Mouse (Mus musculus) small intestine, adult 2 months (tissue): ENCODE measurements at regions not wholly inside any gene's neighbourhood (a gene's known extent, or its start where the extent isn't known, plus 50 kb on each side); places are given as distances from the start of the nearest gene placed in this dataset.

Experiments used
- CTCF ChIP-seq: fragments of 200-500 bp; IDR thresholded peaks from 2 replicates; pipeline ENCODE4 v1.5.1; 2012; ENCODE audit warnings: low read depth, mild to moderate bottlenecking, control low read depth, inconsistent platforms, low read length, moderate library complexity, mixed read lengths; ENCODE audit not compliant: insufficient replicate concordance, insufficient read length; ENCODE audit errors: extremely low read depth
- POLR2A ChIP-seq: fragments of 200-500 bp; IDR thresholded peaks from 2 replicates; pipeline ENCODE4 v1.6.1; 2012; ENCODE audit warnings: low read depth, mild to moderate bottlenecking, control low read depth, inconsistent platforms, low read length, moderate library complexity

- TF ChIP-seq CTCF (no peak), POLR2A (no peak)
These were observed 134.1 kb downstream of the 4930564D02Rik start for GRCm38 (mm10) chr3:105200735-105201134.
